Mouse (Mus musculus): Measurements from ENCODE around the gene Tnnc1.

Gene Tnnc1

DNA sequence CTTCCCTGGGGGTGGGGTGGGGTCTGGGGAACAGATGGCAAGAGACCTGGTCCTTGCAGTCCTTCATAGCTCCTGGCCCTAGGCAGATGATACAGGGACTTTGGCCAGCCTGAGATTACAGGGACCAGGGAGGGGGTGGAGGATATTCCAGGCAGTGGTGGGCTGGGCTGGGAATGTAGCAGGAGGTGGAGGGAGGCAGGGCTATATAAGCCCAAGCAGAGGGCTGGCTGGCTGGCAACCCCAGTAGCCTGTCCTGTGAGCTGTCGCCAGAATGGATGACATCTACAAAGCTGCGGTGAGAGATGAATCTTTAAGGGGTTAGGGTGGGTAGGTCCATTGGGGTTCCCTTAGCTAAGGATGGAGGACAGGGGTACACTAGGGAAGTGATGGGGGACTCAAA lies at the start of gene Tnnc1:
Gene Tnnc1 (plus strand): TSS at position 229 of the 400 bp plus-strand sequence.
- no peak for DNase-seq

DNA sequence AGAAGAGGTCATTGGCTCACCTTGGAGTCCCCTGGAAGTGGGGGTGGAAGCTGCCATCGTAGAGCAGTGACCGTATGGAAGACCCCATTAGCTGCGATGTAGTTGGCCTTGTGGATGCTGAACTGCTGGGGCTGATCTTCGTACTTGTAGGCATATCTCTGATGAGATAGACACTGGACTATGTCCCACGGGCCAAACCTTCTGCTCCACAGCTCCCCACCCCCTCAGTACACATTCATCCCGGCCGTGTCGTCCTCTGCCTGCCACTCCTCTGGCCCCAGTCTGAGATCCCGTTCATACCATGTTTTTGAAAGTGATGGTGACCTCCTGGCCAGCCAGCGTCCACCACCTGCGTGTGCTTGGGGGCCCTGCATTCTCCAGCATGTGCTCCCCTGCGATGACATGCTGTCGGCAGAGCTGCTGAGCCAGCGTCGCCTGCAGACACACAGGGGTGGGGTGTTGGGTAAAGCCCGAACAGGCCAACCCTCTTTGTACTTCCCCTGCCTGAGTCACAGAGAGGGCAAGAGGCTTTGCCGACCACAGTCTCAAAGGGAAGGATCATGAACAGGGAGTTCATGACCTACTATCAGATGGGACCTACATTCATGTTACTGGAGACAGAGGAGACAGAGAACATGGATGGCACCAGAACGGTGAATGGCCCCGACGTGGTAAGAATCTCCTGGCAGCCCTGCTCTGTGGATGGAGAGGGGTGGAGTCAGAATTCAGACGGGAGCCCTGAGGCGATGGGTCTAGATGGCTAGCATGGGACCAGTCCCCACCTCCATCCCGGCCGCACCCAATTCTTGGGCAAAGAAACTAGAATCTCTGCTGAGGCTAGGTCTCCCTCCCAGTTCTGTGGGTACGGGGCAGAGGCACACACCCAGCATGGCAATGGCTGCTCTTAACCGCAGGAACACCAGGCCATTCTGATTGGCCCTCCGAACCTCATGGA lies 47.6 kb upstream of the Tnnc1 start:
- DNase-seq = no peak

DNA sequence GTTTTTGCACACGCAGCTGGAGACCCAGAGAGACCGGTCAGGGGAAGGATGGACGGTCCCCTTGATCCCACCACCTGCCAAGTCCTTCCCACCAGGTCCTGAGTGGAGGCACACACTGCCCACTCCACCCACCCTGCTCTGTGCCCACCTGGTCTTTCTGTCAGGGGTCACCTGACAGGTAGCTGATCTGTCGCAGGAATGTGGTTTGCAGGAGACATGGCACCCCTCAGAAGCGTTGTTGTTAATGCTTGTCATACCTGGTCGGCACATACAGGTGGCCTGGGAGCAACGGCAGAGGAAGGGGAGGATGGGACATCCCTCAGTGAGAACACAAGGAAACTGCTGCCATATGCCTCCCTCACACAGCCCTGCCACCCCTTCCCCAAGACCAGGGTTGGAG lies 46.9 kb upstream of the Tnnc1 start:
- no peak for DNase-seq

DNA sequence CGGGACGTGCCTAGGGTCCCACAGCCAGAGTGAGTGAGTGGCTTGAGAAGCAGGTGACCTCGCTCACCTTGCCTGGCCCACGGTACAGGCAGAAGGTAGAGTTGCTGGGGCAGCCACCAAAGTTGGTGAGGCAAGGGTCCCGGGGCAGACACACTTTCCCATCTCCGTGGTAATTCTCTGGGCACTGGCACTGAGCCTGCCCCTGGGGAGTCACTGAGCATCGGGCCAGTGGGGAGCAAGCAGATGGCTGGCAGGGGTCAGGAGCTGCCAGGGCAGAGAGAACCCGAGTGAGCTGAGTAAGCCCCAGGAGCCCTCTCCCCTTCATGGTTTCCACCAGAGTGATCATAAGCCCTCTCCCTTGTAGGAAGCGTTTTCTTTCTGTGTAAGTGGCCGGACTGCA lies 46.5 kb upstream of the Tnnc1 start:
- no peak for DNase-seq

DNA sequence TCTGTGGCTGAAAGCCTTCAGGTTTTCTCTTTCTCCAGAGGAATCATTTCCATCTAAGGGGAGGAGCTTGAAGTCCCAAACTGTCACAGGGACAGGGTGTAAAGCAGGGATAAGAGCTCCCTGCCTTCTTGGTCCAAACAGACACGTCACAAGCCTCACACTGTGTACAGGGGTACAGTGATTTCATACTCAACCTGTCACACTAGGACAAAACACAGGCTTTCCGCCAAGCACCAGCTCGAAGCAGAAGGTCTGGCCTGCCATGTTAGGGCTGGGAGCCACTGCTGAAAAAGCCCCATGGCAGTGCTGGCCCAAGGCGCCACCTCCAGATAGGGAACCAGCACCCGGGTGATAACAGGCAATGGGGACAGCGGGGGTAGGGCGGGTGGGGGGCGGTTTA lies 44.0 kb upstream of the Tnnc1 start:
- DNase-seq = no peak

DNA sequence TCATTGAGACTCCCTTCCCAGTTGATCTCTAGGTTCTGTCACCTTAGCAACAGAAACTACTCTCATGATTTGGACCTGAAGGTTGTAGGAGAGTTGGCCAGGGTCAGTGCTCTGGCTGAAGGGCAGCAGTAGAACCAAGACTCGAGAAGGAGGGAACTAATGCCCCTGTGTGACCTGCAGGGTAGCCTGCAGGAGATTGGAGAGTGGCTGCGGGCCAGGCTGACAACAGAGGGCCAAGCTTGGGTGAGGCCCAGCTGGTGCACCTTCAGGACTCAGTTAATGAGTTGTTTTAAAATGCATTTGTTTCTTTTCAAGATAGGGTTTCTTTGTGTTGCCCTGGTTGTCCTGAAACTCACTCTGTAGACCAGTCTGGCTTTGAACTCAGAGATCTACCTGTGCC lies 43.1 kb upstream of the Tnnc1 start:
- no peak for DNase-seq

DNA sequence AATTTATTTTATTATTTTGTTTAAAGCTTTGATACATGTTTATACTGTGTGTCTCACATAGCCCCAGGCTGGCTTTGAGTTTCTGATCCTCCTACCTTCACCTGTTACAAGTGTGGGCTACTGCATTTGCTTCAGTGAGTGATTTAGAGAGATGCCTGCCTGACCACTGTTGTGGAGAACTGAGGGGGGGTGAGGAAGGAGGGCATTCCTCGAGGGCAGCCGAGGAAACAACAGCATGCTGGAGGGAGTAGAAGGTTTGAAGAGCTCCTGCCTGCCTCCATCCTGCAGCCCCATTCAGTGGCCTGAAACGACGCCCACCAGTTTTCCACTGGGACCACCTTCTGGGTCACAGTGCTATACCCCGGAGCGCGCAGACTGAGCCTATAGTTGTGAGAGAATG lies 42.7 kb upstream of the Tnnc1 start:
- DNase-seq = no peak

DNA sequence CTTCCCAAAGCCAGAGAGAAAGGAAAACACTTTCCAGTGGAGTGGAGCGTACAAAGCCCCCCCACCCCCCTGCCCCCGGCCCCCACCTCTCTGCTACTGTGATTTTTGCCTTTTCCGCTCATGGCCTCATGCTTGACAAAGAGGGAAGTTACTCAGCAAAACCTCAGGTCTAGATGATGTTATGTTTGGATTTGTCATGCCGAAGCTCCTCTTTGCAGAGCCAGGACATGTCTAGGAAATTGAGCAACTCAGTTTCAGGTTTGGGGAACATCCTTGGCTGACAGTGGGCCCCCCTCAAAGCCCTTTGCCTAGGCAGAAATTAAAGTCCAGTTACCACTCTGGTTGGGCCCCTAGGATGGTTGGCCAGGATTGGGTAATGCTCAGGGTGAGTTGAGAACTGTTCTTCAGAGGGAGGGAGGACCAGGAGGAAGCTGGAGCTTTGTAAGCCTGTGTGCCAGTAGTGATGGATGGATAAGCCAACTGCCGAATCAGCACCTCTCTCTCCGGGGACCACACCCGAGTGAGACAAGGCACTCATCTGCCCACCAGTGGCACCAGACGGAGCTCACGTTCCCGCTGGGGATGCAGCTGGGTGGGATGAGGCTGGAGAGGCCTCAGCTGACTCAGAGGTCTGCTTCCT lies 42.0 kb upstream of the Tnnc1 start:
- DNase-seq = peak; percentile 10

DNA sequence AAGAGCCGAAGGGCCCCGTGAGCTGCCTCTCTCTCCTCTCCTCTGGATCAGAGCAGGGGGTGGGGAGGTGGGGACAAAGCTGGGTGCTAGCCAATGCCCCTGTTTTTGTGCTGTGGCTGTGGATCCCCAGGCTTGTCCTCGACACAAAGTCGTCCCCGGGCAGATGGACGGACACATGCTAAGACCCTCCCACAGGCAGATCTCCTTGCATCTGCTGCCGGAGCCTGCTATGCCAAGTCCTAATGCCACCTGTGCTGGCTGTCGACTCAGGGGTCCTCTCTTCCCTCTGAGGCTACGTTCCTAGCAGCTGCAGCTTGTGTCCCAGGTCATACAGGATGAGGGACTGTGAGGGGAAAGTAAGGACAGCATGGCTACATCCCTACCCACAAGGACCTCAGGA lies 41.3 kb upstream of the Tnnc1 start:
- DNase-seq = peak; percentile 28

DNA sequence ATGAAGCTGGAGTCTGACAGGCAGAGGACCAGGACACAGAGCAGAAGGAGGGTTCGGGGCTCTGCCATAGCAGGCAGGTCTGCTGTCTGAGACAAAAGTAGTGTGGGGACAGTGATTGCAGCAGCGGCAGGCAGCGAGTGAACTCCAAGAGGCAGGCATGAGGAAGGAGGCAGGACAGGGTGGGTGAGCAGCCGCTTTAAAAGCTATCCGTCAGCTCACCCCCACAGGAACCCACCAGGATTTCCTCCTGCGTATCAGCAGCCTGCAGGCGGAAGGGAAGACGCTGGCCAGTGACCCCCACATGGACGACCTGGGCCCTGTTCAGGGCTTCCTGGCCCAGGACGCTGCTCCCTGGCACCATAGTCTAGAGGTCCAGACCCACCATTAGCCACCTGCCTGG lies 39.7 kb upstream of the Tnnc1 start, which contains the start of gene Stab1:
Gene Stab1 (minus strand): TSS at position 217 of the 400 bp plus-strand sequence.
- no peak for DNase-seq

DNA sequence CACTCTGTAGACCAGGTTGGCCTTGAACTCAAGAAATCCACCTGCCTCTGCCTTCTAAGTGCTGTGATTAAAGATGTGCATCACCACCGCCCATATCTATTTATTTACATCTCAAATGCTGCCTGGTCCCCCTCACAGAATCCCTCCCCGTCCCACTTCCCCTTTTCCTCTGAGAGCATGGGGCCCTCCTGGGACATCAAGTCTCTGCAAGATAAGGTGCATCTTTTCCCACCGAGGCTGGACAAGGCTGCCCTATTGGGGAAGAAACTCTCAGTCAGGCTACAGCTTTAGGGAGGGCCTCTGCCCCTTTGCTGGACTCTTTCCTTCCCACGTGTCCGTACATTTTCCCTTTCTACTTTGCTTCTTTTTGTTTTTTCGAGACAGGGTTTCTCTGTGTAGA lies 38.6 kb upstream of the Tnnc1 start:
- DNase-seq = no peak

DNA sequence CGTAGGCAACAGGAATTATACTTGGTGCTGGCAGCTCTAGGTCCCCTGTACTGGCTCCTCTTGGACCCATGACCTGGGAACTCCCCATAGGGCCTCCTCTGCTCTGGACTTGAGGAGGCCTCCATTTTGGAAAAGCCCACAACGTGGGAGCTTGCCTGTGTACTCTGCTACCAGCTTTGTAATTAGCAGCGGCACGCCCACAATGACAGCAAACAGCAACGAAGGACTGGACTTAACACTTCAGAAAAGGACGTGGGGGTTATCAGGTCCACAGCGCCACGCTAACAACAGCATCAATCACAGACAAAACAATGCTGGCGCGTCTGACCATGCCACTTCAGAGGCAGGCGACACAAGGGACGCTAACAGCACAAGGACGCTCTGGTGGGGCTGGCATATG lies 37.1 kb upstream of the Tnnc1 start:
- no peak for DNase-seq

DNA sequence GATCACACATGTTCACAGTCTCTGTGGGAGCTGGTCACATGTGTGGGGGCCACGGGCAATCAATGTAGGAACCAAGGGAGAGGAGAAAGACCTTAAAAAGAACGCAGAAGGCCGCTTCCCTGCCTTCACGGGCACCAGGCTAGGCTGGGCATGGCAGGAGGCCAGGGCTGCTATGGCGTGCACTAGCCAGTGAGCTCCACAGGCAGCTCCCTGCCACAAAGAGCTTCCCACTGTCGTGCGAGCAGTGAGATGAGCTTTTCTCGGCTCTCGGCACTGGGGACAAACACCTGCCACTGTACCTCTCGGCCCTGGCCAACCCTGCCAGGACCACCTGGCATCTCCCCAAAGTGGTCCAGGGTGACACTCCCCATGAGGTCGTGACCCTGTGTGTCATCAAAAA lies 36.7 kb upstream of the Tnnc1 start:
- DNase-seq = no peak

DNA sequence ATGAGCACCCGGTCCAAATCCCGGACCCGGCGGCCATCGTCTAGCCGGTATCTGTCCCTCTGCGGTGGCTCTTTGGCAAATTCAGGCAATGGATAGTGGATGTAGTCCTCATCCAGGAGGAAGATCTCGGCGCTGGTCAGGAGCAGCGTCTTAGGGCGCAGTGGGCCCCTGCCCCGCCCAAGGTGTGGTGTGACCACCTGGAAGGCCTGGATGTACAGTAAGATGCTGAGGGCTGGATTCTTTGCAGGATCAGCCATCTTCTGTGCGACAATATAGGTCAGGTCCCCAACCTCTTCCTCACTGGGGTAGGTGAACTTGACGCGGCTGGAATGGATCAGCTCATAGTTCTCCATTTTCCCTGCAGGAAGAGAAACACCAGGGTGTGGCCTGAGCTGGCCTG lies 36.3 kb upstream of the Tnnc1 start:
- no peak for DNase-seq

DNA sequence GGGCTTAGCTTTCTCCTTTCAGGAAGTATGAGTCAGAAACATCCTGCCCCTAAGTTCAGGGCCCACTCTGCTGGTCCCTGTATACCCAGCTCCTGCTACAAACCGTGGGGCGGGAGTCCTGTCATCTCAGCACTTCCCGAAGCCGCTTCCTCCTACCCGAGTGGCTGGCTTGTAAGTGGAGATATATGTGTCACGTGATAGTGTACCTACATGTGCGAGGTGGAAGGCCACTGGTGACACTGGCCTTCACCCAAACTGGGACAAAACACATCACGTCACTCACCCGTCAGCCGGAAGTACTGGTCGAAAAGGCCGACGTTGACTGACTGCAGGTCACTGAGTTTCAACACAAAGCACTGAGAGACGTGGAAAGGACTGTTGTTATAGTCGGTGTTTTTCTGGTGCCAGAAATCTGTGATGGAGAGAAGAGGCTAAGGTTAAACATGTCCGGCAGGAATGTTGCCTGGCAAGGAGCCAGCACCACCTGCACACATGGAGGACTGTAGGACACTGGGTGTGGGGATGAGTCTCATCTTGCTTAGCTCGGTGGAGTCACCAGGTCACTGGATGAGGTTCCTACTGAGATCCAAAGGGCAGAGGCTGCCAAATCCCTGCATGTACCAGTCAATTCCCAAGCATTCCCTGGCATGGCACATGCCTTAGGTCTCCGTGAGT lies 35.2 kb upstream of the Tnnc1 start:
- no peak for DNase-seq

DNA sequence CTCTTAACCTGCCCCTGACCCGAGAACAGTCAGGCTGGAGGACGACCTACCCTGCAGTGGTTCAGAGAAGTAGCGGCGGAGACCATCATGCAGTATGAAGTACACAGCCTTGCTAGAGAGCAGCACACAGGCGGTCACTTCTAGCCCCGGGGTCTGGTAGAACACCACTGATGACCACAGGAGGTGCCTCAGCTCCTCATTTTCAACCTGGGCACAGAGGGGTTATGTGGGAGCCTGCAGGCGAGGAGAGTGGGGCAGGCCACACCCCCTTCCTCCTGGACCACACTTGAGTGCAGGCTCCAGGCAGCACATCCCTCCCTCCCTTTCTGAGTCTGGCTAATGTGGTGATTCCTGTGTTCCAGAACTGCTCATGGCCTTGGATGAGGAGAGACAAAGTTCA lies 34.6 kb upstream of the Tnnc1 start:
- no peak for DNase-seq

DNA sequence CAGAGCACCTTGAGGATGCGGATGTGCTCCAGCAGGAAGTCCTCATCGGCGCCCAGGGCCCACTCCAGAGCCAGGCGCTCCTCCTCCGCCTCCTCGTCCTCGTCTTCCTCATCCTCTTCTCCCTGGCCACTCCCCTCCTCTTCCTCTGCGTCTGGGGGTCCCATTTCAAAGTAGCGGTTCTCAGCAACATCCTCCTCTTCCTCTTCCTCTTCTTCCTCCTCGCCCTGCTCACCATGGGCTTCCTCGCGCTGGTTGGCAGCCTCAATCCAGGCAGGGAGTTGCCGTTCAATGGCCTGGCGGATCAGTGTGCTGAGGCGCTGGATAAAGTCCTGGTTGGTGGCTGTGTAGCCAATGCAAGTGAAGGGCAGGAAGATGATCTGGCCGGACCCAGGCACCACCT lies 30.8 kb upstream of the Tnnc1 start:
- DNase-seq = no peak

DNA sequence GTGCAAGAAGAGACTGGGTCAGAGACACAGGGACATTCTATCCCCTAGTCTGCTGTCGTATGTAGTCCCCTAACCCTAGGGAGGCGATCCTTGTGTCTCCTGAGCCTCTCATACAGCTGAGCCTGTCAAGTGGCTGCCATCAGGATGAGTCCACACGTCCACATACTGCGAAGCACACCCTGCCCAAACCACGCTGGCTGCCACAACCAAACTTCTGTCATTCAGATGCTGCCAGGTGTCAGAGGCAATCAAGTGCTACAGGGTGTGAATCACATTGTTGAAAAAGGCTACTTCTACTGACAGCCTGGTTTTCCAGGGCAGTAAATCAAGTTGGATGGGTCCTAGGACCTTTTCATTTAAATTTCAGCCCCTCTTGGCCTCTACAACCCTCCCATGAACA lies 30.4 kb upstream of the Tnnc1 start:
- no peak for DNase-seq

DNA sequence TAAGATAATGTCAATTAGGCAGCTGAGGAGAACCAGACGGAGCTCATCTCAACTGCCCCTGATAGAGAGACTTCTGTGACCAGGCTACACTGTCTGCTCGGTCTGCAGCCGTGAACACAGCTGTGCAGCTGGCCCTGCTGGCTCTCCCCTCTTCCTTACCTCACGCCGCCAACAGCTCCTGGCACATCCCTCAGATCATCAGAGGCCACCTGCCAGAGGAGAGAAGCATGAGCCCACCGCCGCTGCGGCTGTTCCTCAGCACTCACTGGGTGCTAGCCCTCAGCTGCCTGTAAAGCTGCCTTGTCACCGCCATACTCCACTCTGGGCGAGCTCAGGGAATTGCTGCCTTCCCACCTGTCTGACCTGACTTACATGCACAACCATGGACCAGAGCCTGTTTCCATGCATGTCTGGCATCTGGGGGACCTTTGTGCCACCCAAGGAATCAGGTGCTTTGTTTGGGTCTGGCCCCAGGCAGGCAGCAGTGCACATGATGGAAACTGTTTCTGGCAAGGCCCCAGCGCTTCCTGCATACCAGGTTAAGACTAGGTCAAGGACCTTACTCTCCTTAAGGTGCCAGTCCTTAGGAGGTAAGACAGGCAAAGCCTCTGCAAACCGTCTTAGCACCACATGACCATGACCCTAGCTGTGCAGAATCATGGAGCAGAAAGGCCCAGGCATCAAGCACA lies 28.3 kb upstream of the Tnnc1 start:
- DNase-seq = no peak

DNA sequence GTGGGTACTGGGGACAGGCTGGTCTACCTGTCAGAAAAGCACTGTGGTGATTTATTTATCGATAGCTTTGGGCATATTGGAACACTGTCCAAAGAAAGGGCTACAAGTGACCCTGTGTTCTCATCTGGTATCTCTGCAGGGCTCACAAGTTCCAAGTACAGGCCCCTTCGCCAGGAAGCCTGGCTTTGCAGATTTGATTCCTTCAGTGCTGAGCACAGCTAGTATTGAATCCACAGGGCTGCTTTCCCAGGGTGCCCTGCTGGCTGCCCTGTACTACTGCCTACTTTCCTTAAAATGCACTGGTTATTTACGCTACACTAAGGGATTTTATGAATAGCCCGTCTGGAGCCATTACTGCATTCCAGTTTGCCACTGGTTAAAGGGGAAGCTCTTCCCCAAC lies 26.6 kb upstream of the Tnnc1 start:
- no peak for DNase-seq

DNA sequence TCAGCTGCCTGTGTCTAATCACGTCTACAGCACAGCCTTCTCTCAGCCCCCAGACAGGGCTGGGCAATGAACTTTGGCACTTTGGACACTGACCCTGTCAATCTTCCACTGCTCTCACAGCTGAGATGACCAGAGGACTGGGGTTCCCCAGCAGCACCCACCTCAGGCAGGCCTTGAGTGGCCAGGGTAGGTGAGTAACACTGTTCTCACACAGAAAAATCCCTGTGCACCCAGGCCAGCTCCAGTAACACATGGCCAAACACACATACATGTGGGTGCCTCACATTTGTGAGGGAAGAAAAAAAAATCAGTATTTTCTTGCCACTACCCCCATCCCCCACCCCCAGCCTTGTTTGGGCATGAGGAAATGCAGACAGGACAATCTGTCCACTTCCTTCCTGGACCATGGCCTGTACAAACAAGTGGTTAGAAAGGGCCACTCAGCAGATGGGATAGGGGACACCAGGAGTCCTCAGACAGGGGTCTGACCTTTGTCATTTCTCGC lies 25.3 kb upstream of the Tnnc1 start:
- no peak for DNase-seq

DNA sequence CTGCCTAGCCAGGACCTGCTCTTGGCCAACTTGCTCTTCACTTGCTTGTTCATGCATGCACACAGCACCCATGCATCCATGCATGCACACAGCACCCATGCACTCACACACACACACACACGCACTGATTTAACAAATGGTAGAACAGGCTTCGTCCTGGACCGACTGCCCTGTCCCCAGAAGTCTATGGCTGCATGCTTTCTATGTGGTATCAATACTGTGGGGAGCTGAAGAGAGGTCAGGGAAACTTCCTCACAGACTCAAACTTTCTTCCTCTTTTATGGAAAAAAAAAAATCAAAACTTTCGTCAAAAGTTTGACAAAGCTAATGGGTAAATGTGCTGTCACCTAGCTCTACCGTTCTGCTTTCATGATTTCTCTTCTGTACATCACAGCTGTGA lies 24.6 kb upstream of the Tnnc1 start:
- no peak for DNase-seq

DNA sequence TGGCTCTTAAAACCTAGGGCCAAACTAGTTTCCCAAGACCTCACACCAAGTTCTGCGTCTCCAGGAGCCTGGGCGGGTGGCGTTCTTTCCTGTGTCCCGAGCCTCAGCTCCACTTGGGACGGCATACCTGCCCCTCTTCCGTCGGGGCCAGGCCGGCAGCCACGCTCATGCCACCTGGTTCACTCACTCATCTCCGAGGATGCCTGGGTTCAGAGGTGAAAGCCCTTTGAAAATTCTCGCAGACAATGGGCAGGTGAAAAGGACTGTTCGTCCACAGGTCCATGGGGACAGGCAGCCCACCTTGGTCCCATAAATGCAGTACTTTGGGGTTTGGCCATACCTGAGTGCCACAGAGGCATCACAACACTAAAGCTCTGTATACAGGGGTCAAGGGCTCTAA lies 23.9 kb upstream of the Tnnc1 start:
- no peak for DNase-seq
